Mouse (Mus musculus): Measurements from ENCODE around the gene Uqcrh. TPM values are rescaled to one million over a fixed set of nuclear protein-coding genes. Genes with fewer than 3 reads are reported as not detected.

Gene Uqcrh
- polyA plus RNA-seq, 1 experiment from 2014 or later, result 455 TPM

- no peaks in the 10 kb centered on the region for H3K27me3 ChIP-seq (ENCODE audit: control insufficient read depth, insufficient read depth, low read length)
- H3K27ac ChIP-seq (ENCODE audit: low read depth, low read length), result no peak overlapping the region
- H3K4me1 ChIP-seq (ENCODE audit: control insufficient read depth, insufficient read depth, low read length), result no peaks in the 10 kb centered on the region
- H3K9me3 ChIP-seq (ENCODE audit: control insufficient read depth, low read length), result no peaks in the 10 kb centered on the region
- H3K36me3 ChIP-seq (ENCODE audit: control insufficient read depth, insufficient read depth, low read length), result peaks cover 2% of the 10 kb centered on the region; the same call in 1 of the 2 replicates
- H3K9ac ChIP-seq (ENCODE audit: low read length), result no peak overlapping the region
- H3K4me3 ChIP-seq (ENCODE audit: low read depth, low read length), result no peak overlapping the region
- DNase-seq (ENCODE audit: low spot score, missing footprints) (no peak), ATAC-seq (ENCODE audit: low FRiP score) (no peak)
- 91% methylated on average over 2 of the region's 2 CpGs for WGBS
- H3K4me2 ChIP-seq, result no peak overlapping the region
Measured at GRCm38 (mm10) chr4:116046604-116047003, 28.3 kb downstream of the Uqcrh start.

- no peaks in the 10 kb centered on the region for H3K27me3 ChIP-seq (ENCODE audit: control insufficient read depth, insufficient read depth, low read length)
- no peak overlapping the region for H3K4me2 ChIP-seq
- ATAC-seq (ENCODE audit: low FRiP score) (no peak), DNase-seq (ENCODE audit: low spot score, missing footprints) (no peak)
- peaks cover 2% of the 10 kb centered on the region; the same call in 1 of the 2 replicates for H3K36me3 ChIP-seq (ENCODE audit: control insufficient read depth, insufficient read depth, low read length)
- H3K4me1 ChIP-seq (ENCODE audit: control insufficient read depth, insufficient read depth, low read length), result no peaks in the 10 kb centered on the region
- 78% methylated on average over 3 of the region's 3 CpGs for WGBS
- no peak overlapping the region for H3K27ac ChIP-seq (ENCODE audit: low read depth, low read length)
- H3K9me3 ChIP-seq (ENCODE audit: control insufficient read depth, low read length), result no peaks in the 10 kb centered on the region
- no peak overlapping the region for H3K4me3 ChIP-seq (ENCODE audit: low read depth, low read length)
- H3K9ac ChIP-seq (ENCODE audit: low read length), result no peak overlapping the region
Measured at GRCm38 (mm10) chr4:116042186-116042585, 32.7 kb downstream of the Uqcrh start.

GRCm38 (mm10) chr4:116040466-116040865 lies 34.4 kb downstream of the Uqcrh start:
- Histone ChIP-seq H3K9me3 (ENCODE audit: control insufficient read depth, low read length) (no peaks in the 10 kb centered on the region), H3K27me3 (ENCODE audit: control insufficient read depth, insufficient read depth, low read length) (no peaks in the 10 kb centered on the region), H3K4me2 (no peak overlapping the region), H3K4me1 (ENCODE audit: control insufficient read depth, insufficient read depth, low read length) (no peaks in the 10 kb centered on the region), H3K9ac (ENCODE audit: low read length) (no peak overlapping the region), H3K36me3 (ENCODE audit: control insufficient read depth, insufficient read depth, low read length) (peaks cover 2% of the 10 kb centered on the region; the same call in 1 of the 2 replicates), H3K4me3 (ENCODE audit: low read depth, low read length) (no peak overlapping the region), H3K27ac (ENCODE audit: low read depth, low read length) (no peak overlapping the region)
- 98% methylated on average over 2 of the region's 2 CpGs for WGBS
- DNase-seq (ENCODE audit: low spot score, missing footprints) (no peak), ATAC-seq (ENCODE audit: low FRiP score) (no peak)

GRCm38 (mm10) chr4:116033374-116033773 lies 41.5 kb downstream of the Uqcrh start:
- WGBS, result 87% methylated on average over 5 of the region's 5 CpGs
- Histone ChIP-seq H3K36me3 (ENCODE audit: control insufficient read depth, insufficient read depth, low read length) (no peaks in the 10 kb centered on the region; the same call in 1 of the 2 replicates), H3K4me2 (no peak overlapping the region), H3K9ac (ENCODE audit: low read length) (no peak overlapping the region), H3K4me1 (ENCODE audit: control insufficient read depth, insufficient read depth, low read length) (no peaks in the 10 kb centered on the region), H3K27me3 (ENCODE audit: control insufficient read depth, insufficient read depth, low read length) (no peaks in the 10 kb centered on the region), H3K4me3 (ENCODE audit: low read depth, low read length) (no peak overlapping the region), H3K9me3 (ENCODE audit: control insufficient read depth, low read length) (no peaks in the 10 kb centered on the region), H3K27ac (ENCODE audit: low read depth, low read length) (no peak overlapping the region)
- ATAC-seq (ENCODE audit: low FRiP score), result no peak
- no peak for DNase-seq (ENCODE audit: low spot score, missing footprints)

GRCm38 (mm10) chr4:116032906-116033305 lies 42.0 kb downstream of the Uqcrh start:
- WGBS, result 90% methylated on average over 9 of the region's 9 CpGs
- DNase-seq (ENCODE audit: low spot score, missing footprints), result no peak
- no peak overlapping the region for H3K4me3 ChIP-seq (ENCODE audit: low read depth, low read length)
- H3K36me3 ChIP-seq (ENCODE audit: control insufficient read depth, insufficient read depth, low read length), result no peaks in the 10 kb centered on the region; the same call in 1 of the 2 replicates
- no peaks in the 10 kb centered on the region for H3K4me1 ChIP-seq (ENCODE audit: control insufficient read depth, insufficient read depth, low read length)
- no peak overlapping the region for H3K27ac ChIP-seq (ENCODE audit: low read depth, low read length)
- ATAC-seq (ENCODE audit: low FRiP score), result no peak
- H3K4me2 ChIP-seq, result no peak overlapping the region
- H3K27me3 ChIP-seq (ENCODE audit: control insufficient read depth, insufficient read depth, low read length), result no peaks in the 10 kb centered on the region
- no peak overlapping the region for H3K9ac ChIP-seq (ENCODE audit: low read length)
- no peaks in the 10 kb centered on the region for H3K9me3 ChIP-seq (ENCODE audit: control insufficient read depth, low read length)

- Histone ChIP-seq H3K27me3 (ENCODE audit: control insufficient read depth, insufficient read depth, low read length) (peaks cover 45% of the 10 kb centered on the region), H3K4me1 (ENCODE audit: control insufficient read depth, insufficient read depth, low read length) (peaks cover 8% of the 10 kb centered on the region), H3K27ac (ENCODE audit: low read depth, low read length) (no peak within 1 kb of the TSS), H3K4me2 (peak within 1 kb of the TSS; percentile 98), H3K36me3 (ENCODE audit: control insufficient read depth, insufficient read depth, low read length) (no peaks in the 10 kb centered on the region), H3K9me3 (ENCODE audit: control insufficient read depth, low read length) (no peaks in the 10 kb centered on the region), H3K4me3 (ENCODE audit: low read depth, low read length) (peak within 1 kb of the TSS; percentile 65), H3K9ac (ENCODE audit: low read length) (peak within 1 kb of the TSS; percentile 67)
- no peak for ATAC-seq (ENCODE audit: low FRiP score)
- WGBS, result 9% methylated on average over 18 of the region's 18 CpGs
- DNase-seq (ENCODE audit: low spot score, missing footprints), result no peak
Measured at GRCm38 (mm10) chr4:116017902-116018746, 56.7 kb downstream of the Uqcrh start, which contains the start of gene Faah. Faah (minus strand) TSS chr4:116017926.

GRCm38 (mm10) chr4:116017300-116017901 lies 57.5 kb downstream of the Uqcrh start:
- Histone ChIP-seq H3K9me3 (ENCODE audit: control insufficient read depth, low read length) (no peaks in the 10 kb centered on the region), H3K9ac (ENCODE audit: low read length) (peak overlapping the region; percentile 67), H3K4me3 (ENCODE audit: low read depth, low read length) (peak overlapping the region; percentile 65), H3K36me3 (ENCODE audit: control insufficient read depth, insufficient read depth, low read length) (no peaks in the 10 kb centered on the region), H3K27me3 (ENCODE audit: control insufficient read depth, insufficient read depth, low read length) (peaks cover 45% of the 10 kb centered on the region), H3K4me2 (peak overlapping the region; percentile 98), H3K4me1 (ENCODE audit: control insufficient read depth, insufficient read depth, low read length) (peaks cover 8% of the 10 kb centered on the region), H3K27ac (ENCODE audit: low read depth, low read length) (no peak overlapping the region)
- ATAC-seq (ENCODE audit: low FRiP score) (peak; percentile 92), DNase-seq (ENCODE audit: low spot score, missing footprints) (peak; percentile 97)
- 0% methylated on average over 60 of the region's 60 CpGs for WGBS

Data from midbrain, embryonic 11.5 days (tissue).